Mouse (Mus musculus): Measurements from ENCODE around the gene Eid2. TPM values are rescaled to one million over a fixed set of nuclear protein-coding genes. Genes with fewer than 3 reads are reported as not detected.
"Not testable (repeated sequence)": the region's sequence is repeated elsewhere in the genome, so short reads cannot be mapped to it uniquely, and the experiment has no call there.

Gene Eid2
- 1.4 and 1.7 TPM in 2 replicates for polyA plus RNA-seq (2016; fragmentation: Nextera tagmentation; extraction: Ambion mirVana)

DNA sequence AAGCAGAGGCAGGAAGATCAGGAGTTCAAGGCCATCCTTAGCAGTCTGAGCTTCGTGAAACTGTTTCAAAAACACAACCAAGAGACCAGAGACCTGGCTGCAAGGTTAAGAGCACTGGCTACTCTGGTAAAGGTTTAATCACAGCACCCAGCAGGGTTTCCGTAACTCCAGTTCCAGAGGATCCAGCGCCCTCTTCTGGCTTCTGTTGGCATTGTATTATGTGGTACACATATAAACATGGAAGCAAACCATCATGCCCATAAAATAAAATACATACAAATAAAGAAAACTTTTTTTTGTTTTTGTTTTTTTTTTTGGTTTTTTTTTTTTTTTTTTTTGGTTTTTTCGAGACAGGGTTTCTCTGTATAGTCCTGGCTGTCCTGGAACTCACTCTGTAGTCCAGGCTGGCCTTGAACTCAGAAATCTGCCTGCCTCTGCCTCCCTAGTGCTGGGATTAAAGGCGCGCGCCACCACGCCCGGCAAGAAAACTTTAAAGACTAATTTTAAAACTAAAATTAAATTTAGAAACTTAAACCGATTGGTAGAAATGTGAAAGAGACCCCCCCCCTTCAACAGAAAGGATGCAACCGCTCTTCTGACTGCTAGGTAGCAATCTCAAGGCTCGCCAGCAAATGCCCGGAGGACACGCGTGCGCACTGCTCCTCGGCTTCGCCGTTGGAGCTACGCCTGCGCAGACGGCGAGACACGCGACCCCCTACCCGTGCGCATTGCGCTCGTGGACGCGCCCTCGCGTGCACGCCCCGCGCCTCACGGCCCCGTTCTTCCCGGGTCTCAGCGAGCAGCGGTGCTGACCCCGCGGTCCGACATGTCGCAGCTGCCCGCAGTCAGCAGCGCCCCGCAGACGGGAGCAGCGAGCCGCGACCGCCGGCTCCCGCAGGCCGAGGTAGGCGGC is at the start of gene Eid2:
Gene Eid2 (plus strand): TSS at position 753 of the 913 bp plus-strand sequence.
- Histone ChIP-seq H3K27ac (peak within 1 kb of the TSS; percentile 96), H3K4me3 (peak within 1 kb of the TSS; percentile 89), H3K9me3 (peaks cover 21% of the 10 kb centered on the region), H3K27me3 (ENCODE audit: poor library complexity, severe bottlenecking) (no peaks in the 10 kb centered on the region), H3K36me3 (replicated peaks) (peaks cover 34% of the 10 kb centered on the region), H3K4me1 (peaks cover 15% of the 10 kb centered on the region)
- peak; percentile 88 for DNase-seq (ENCODE audit: extremely low spot score, low spot score)
- 6% methylated on average over 57 of the region's 57 CpGs for WGBS

DNA sequence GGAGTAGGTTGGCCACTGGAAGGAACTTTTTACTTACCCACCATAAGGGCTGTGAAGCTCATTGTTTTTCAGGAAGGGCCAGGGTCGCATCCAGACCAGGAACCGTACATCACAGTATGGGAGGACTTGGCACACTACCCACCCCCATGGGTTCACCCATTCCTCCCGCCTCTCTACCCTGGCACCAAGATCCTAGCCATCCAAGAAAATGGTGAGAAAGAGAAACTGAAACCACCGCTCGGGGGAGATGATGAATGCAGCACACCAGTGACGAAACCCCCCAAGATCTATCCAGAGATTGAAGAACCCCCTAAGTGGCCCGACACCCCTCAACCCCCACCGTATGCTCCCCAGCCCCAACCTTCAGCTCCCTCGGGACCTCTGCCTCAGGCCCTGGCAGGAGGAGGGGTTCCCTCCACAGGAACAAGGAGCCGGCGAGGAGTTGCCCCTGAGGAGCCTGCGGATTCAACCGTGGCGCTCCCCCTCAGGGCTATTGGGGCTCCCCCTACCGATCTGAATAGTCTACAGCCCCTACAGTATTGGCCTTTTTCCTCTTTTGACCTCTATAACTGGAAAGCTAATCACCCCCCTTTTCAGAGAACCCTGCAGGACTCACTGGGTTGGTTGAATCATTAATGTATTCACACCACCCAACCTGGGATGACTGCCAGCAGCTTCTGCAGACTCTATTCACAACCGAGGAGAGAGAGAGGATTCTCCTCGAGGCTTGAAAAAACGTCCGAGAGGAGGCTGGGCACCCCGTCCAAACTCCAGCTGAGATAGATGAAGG is 48.5 kb upstream of the Eid2 start:
- not testable (repeated sequence) for H3K4me3 ChIP-seq; H3K36me3 ChIP-seq (replicated peaks); H3K4me1 ChIP-seq; H3K27me3 ChIP-seq (ENCODE audit: poor library complexity, severe bottlenecking); DNase-seq (ENCODE audit: extremely low spot score, low spot score); H3K27ac ChIP-seq
- WGBS, result 93% methylated on average over 20 of the region's 20 CpGs
- H3K9me3 ChIP-seq, result peaks cover 19% of the 10 kb centered on the region

DNA sequence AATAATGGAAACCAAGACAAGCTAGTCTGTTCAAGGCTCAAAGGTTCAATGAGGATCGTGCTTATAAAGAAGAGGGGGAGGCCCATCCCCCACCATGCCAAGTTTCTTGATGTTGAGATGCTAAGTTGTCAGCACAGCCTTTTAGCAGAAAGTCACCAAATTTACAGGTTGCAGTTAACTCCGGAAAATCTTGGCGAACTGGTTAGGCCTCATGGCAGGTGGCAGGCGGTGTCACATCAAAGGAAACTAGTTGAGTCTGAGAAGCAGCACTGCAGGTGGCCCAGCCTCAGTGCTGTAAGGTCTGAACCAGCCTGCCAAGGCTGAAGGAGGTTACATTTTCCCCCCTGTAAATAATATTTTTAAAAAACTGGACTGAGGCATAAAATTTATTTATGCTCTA is 40.8 kb upstream of the Eid2 start:
- H3K27me3 ChIP-seq (ENCODE audit: poor library complexity, severe bottlenecking); H3K36me3 ChIP-seq (replicated peaks); H3K27ac ChIP-seq; DNase-seq (ENCODE audit: extremely low spot score, low spot score); H3K4me3 ChIP-seq; H3K4me1 ChIP-seq: not testable (repeated sequence)
- 89% methylated on average over 4 of the region's 4 CpGs for WGBS
- peaks cover 28% of the 10 kb centered on the region for H3K9me3 ChIP-seq

DNA sequence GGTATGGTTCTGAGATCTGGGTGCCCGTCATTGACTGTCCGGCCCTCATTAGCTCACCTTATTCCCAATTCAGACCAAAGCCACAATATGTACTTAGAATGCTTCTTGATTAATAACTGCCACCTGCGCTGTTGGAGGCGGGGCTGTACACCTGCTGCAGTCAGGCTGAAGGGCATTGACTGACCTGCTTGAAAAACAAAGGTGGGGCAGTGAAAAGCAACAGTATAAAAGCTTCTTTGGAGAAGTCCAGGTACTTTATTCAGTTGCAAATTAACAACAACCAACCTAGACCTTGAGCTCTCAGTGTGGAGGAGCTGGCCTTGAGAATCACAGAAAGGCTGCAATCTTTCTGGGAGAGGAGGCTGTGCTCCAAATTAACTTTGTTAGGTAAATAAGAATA is 40.3 kb upstream of the Eid2 start:
- not testable (repeated sequence) for H3K27me3 ChIP-seq (ENCODE audit: poor library complexity, severe bottlenecking); DNase-seq (ENCODE audit: extremely low spot score, low spot score); H3K4me3 ChIP-seq; H3K36me3 ChIP-seq (replicated peaks); H3K4me1 ChIP-seq; H3K27ac ChIP-seq
- 88% methylated on average over 4 of the region's 4 CpGs for WGBS
- H3K9me3 ChIP-seq, result peaks cover 26% of the 10 kb centered on the region

DNA sequence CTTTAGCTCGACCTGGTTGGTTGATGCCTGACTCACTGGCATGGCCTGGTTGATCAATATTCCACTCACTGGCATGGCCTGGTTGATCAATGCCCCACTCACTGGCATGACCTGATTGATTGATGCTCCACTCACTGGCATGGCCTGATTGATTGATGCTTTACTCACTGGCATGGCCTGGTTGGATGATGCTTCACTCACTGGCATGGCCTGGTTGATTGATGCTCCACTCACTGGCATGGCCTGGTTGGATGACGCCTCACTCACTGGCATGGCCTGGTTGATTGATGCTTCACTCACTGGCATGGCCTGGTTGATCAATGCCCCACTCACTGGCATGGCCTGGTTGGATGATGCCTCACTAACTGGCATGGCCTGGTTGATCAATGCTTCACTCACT is 23.7 kb upstream of the Eid2 start:
- not testable (repeated sequence) for DNase-seq (ENCODE audit: extremely low spot score, low spot score); H3K4me1 ChIP-seq; H3K4me3 ChIP-seq; H3K36me3 ChIP-seq (replicated peaks); H3K27me3 ChIP-seq (ENCODE audit: poor library complexity, severe bottlenecking); H3K27ac ChIP-seq
- H3K9me3 ChIP-seq, result peaks cover 22% of the 10 kb centered on the region; the same call in 1 of the 2 replicates
- 77% methylated on average over 2 of the region's 2 CpGs for WGBS

DNA sequence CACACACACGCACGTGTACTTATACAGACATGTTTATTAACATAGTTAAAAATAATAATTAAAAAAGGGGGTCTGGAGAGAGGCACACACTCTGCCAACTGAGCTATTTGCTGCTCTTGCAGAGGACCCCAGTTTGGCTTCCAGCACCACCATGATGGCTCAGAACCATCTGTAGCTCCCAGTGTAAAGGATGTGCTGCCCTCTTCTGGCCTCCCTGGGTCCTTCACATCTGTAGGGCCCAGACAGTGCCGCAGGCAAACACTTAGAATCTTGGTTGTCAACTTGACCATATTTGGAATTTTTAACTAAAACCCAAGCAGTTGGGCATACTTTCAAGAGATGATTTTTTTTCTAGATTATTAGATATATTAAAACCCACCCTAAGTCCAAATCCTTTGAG is 18.7 kb upstream of the Eid2 start:
- Histone ChIP-seq H3K27me3 (ENCODE audit: poor library complexity, severe bottlenecking) (no peaks in the 10 kb centered on the region), H3K4me1 (no peaks in the 10 kb centered on the region), H3K9me3 (peaks cover 19% of the 10 kb centered on the region; the same call in 1 of the 2 replicates), H3K27ac (no peak overlapping the region), H3K36me3 (replicated peaks) (no peaks in the 10 kb centered on the region), H3K4me3 (no peak overlapping the region)
- 98% methylated on average over 3 of the region's 3 CpGs for WGBS
- DNase-seq (ENCODE audit: extremely low spot score, low spot score), result no peak

DNA sequence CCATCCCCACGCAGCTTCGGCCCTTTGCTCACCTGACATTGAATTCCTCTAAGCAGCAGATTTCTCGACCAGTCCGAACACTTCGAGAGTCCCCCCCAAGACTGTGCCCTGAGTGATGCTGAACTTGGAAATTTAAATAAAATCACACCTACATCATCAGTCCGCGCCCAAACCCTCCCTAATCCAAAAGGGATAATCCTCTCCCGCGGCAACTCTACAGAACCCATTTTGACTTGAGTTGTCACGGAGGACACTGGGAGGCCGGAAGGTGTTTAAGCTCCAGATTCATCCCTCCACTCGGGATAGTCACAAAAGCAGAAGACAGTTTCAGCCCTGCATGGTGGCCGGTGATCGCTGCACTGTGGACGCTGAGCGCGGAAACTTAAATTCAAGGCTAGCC is 15.7 kb upstream of the Eid2 start:
- Histone ChIP-seq H3K4me3 (no peak overlapping the region), H3K4me1 (no peaks in the 10 kb centered on the region), H3K27ac (no peak overlapping the region), H3K9me3 (peaks cover 23% of the 10 kb centered on the region; the same call in 1 of the 2 replicates), H3K27me3 (ENCODE audit: poor library complexity, severe bottlenecking) (no peaks in the 10 kb centered on the region), H3K36me3 (replicated peaks) (no peaks in the 10 kb centered on the region)
- no peak for DNase-seq (ENCODE audit: extremely low spot score, low spot score)
- 89% methylated on average over 17 of the region's 17 CpGs for WGBS

DNA sequence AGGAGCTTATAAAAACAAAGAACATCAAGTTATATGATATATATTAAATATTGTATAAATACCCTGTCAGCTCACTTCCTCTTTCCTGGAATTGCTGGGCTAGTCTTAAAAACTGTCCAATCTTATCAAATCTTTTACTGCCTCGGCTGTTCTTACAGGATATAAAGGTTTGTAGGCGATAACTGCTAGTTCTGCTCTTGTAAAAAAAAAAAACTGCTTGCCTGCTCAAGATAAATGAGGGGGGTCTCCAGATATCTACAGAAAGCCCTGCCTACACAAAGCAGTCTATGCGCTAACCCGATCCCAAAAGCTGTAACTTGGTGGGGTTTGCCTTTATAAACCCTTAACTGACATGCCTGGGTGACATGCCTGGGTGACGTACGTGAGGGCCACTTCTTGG is 13.1 kb upstream of the Eid2 start:
- Histone ChIP-seq H3K27ac (no peak overlapping the region), H3K4me1 (no peaks in the 10 kb centered on the region), H3K4me3 (no peak overlapping the region), H3K36me3 (replicated peaks) (no peaks in the 10 kb centered on the region), H3K9me3 (peaks cover 10% of the 10 kb centered on the region; the same call in 1 of the 2 replicates), H3K27me3 (ENCODE audit: poor library complexity, severe bottlenecking) (no peaks in the 10 kb centered on the region)
- no peak for DNase-seq (ENCODE audit: extremely low spot score, low spot score)
- 90% methylated on average over 6 of the region's 6 CpGs for WGBS

DNA sequence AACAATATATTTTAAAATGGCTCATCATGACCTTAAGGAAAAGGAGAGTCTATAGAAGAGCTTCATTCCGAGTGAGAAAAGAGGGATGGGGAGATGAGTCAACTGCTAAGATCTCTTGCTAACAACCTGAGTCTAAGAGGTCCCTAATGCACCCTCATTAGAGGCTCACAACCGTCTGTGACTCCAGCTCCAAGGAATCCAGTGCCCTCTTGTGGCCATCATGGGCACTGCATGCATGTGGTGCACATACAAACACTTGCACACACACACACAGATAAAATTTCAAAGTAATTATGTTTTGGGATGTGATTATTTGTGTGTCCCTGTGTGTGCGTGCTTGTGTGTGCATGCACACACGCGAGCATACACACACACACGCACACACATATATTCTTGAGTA is 12.2 kb upstream of the Eid2 start:
- Histone ChIP-seq H3K9me3 (peaks cover 10% of the 10 kb centered on the region; the same call in 1 of the 2 replicates), H3K27me3 (ENCODE audit: poor library complexity, severe bottlenecking) (no peaks in the 10 kb centered on the region), H3K36me3 (replicated peaks) (no peaks in the 10 kb centered on the region), H3K27ac (no peak overlapping the region), H3K4me3 (no peak overlapping the region), H3K4me1 (no peaks in the 10 kb centered on the region)
- no peak for DNase-seq (ENCODE audit: extremely low spot score, low spot score)
- WGBS, result 86% methylated on average over 6 of the region's 6 CpGs

DNA sequence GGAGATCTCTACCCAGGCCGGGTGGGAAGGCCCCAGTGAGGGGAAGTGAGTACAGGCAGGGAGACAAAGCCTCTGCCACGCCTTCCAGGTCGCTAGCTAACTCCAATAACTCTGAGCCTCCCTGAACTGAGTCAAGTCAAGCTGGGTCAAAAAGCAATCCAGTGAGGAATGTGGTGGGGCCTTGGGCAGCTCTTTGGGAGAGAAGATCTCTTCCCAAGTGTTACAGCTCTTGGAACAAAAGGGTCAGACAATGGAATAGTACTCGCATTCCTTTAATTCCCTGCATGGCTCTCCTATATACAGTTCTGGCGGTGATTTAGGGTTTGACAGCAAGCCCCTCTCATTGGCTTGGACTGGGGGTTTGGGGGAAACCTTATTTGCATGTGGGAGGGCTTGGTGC is 4.8 kb upstream of the Eid2 start:
- peaks cover 4% of the 10 kb centered on the region; the same call in 1 of the 2 replicates for H3K4me1 ChIP-seq
- DNase-seq (ENCODE audit: extremely low spot score, low spot score), result no peak
- H3K27me3 ChIP-seq (ENCODE audit: poor library complexity, severe bottlenecking), result no peaks in the 10 kb centered on the region
- WGBS, result 48% methylated on average over 5 of the region's 5 CpGs
- no peaks in the 10 kb centered on the region for H3K9me3 ChIP-seq
- H3K27ac ChIP-seq, result no peak overlapping the region
- no peak overlapping the region for H3K4me3 ChIP-seq
- no peaks in the 10 kb centered on the region for H3K36me3 ChIP-seq (replicated peaks)

DNA sequence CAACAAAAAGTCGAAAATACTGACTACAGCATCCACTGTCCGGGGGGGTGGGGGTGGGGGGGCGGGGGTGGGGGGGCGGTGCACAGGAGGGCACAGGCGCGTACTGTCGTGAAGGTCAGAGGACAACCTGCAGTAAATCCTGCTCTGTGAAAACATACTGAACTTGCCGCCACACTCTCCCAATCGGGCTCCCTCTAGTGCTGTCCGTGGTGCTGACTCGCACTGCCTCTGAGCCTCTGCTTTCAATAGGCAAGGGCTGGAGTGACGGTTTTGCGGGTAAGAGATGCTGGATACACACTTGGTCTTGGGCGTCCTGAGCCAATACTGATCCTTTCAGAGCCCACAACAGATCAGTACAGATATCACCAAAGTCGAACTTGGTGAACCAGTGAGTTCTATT is 3.9 kb upstream of the Eid2 start:
- H3K9me3 ChIP-seq, result no peaks in the 10 kb centered on the region
- DNase-seq (ENCODE audit: extremely low spot score, low spot score), result peak; percentile 74
- H3K4me1 ChIP-seq, result peaks cover 13% of the 10 kb centered on the region
- 8% methylated on average over 15 of the region's 15 CpGs for WGBS
- no peaks in the 10 kb centered on the region for H3K36me3 ChIP-seq (replicated peaks)
- H3K27me3 ChIP-seq (ENCODE audit: poor library complexity, severe bottlenecking), result no peaks in the 10 kb centered on the region
- no peak overlapping the region for H3K27ac ChIP-seq
- no peak overlapping the region for H3K4me3 ChIP-seq

DNA sequence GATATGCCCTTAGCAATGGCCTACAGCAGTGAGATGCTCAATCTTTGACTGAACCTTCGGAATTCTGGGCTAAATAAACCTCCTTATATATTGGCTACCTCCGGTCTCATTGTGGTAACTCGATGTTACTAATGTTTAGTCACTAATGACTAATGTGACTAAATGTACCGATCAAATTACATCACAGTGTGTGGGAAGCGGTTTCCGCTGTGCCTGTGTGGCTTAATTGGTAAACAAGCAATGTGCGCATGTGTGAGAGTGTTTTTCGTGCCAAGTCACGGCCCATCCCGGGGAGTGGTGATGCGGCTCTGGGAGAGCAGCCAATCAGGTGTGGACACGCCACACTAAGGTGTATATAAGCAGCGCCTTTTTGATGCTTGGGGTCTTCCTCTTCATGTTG is 2.3 kb upstream of the Eid2 start:
- Histone ChIP-seq H3K4me3 (no peak overlapping the region), H3K27ac (no peak overlapping the region), H3K27me3 (ENCODE audit: poor library complexity, severe bottlenecking) (no peaks in the 10 kb centered on the region), H3K9me3 (peaks cover 10% of the 10 kb centered on the region), H3K36me3 (replicated peaks) (peaks cover 14% of the 10 kb centered on the region), H3K4me1 (peaks cover 15% of the 10 kb centered on the region)
- no peak for DNase-seq (ENCODE audit: extremely low spot score, low spot score)
- WGBS, result 94% methylated on average over 13 of the region's 13 CpGs

DNA sequence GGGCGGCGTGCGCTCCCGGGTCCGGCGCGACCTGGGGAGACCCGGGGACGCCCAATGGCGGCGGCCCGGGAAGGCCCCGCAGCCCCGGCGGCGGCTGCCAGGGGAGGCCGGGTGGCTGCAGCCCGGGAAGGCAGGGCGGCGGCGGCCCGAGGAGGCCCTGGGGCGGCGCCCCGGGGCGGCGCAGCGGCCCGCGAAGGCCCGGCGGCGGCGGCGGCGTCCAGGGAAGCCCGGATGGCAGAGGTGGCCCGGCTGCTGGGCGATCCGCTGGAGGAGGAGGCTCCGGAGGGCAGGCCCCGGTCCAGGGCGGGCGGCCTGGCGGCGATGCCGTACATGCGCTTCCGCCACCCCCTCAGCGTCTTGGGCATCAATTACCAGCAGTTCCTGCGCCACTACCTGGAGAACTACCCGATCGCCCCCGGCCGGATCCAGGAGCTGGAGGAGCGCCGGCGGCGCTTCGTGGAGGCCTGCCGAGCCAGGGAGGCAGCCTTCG is 406 bp downstream of the Eid2 start:
- H3K4me1 ChIP-seq, result peaks cover 15% of the 10 kb centered on the region
- DNase-seq (ENCODE audit: extremely low spot score, low spot score), result peak; percentile 70
- H3K9me3 ChIP-seq, result peaks cover 21% of the 10 kb centered on the region
- peak overlapping the region; percentile 89 for H3K4me3 ChIP-seq
- H3K27ac ChIP-seq, result peak overlapping the region; percentile 96
- H3K27me3 ChIP-seq (ENCODE audit: poor library complexity, severe bottlenecking), result no peaks in the 10 kb centered on the region
- H3K36me3 ChIP-seq (replicated peaks), result peaks cover 41% of the 10 kb centered on the region
- 2% methylated on average over 62 of the region's 62 CpGs for WGBS

Data from forebrain, embryonic 10.5 days (tissue).